Comparison of ENCODE assay signal across 11 mouse cellular contexts in the genomic region with DNA sequence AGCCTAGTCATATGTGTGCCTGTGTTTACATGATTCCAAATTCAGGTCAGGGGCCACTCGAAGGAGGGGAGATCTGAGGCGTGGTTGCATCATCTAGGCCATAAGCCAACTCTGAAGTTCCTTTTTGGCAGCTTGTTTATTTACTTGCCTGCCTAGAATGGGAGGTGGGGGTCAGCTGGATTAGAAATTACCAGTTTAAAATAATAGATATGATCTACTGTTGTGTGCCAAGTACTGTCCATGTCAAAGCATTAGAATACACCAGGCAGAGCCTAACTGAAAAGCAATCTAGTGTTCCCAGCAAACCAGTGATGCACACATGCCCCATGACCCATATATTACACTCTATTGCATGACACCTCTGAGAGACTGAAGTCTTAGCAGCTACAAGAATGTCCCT. TPM values are rescaled to one million over a fixed set of nuclear protein-coding genes. Genes with fewer than 3 reads are reported as not detected.
DNase-seq lines count a peak whose midpoint lies in the region; TF ChIP-seq lines count a peak whose summit lies in the region.
"Had no signal": no experiment of that assay in that cellular context is flagged by ENCODE, and none has a peak within 500 bp of the region (broad histone marks: within the 10 kb centered on the region; RNA-seq: fewer than 3 reads in every experiment).

No protein-coding gene starts in this region.

- H3K4me3 ChIP-seq in lung, adult 2 months (replicated peaks; ENCODE audit: extremely low read depth, low read depth, low read length) = no peak overlapping the region
- H3K4me3 ChIP-seq in limb, embryonic 10.5 days = no peak overlapping the region
- H3K4me3 ChIP-seq: embryonic facial prominence, embryonic 12.5 days; liver, embryonic 15.5 days had no signal

- no peak for TF ChIP-seq POLR2A in lung, adult 2 months (IDR thresholded peaks at IDR 0.05; ENCODE audit: borderline replicate concordance, extremely low read depth, low read depth, low read length)

- TF ChIP-seq CTCF in lung, adult 2 months (IDR thresholded peaks at IDR 0.05; ENCODE audit: insufficient read depth, low read length) = no peak

- peaks cover 26% of the 10 kb centered on the region for H3K36me3 ChIP-seq in limb, embryonic 10.5 days

- no peaks in the 10 kb centered on the region for H3K27me3 ChIP-seq in limb, embryonic 10.5 days (ENCODE audit: low read depth, poor library complexity, severe bottlenecking)
- H3K27me3 ChIP-seq: embryonic facial prominence, embryonic 12.5 days; liver, embryonic 15.5 days had no signal

- WGBS in lung, adult 2 months = 5% methylated on average over 2 of the region's 2 CpGs
- WGBS in limb, embryonic 10.5 days = 88% methylated on average over 2 of the region's 2 CpGs

- H3K9me3 ChIP-seq in limb, embryonic 10.5 days (replicated peaks) = no peaks in the 10 kb centered on the region
- H3K9me3 ChIP-seq: embryonic facial prominence, embryonic 12.5 days; liver, embryonic 15.5 days had no signal

- peaks cover 63% of the 10 kb centered on the region for H3K4me1 ChIP-seq in lung, adult 2 months (ENCODE audit: control insufficient read depth, insufficient read depth, low read length)
- no peaks in the 10 kb centered on the region for H3K4me1 ChIP-seq in limb, embryonic 10.5 days

- no peak overlapping the region for H3K27ac ChIP-seq in limb, embryonic 10.5 days
- H3K27ac ChIP-seq: embryonic facial prominence, embryonic 12.5 days; liver, embryonic 15.5 days had no signal

- DNase-seq in adrenal gland, postnatal 14 days = peak; percentile 52
- DNase-seq in adrenal gland, postnatal 4 days (ENCODE audit: low spot score in 2 of 2) = no peak
- DNase-seq in urinary bladder, postnatal 14 days (ENCODE audit: low spot score) = peak; percentile 54
- DNase-seq in urinary bladder, postnatal 4 days (ENCODE audit: low spot score in 2 of 2) = no peak
- peak; percentile 65 for DNase-seq in lung, adult 2 months
- no peak for DNase-seq in thymus, postnatal 0 days (ENCODE audit: low spot score)
- DNase-seq in layer of hippocampus, postnatal 14 days (ENCODE audit: low spot score in 2 of 2) = no peak
- DNase-seq in limb, embryonic 10.5 days (ENCODE audit: low spot score) = no peak
- DNase-seq: B cell, adult 2 months had no signal

RNA-seq across cellular contexts. Expression of a gene that starts 17.3 kb away (rescaled TPM):
- 3.6 and 7.8 TPM in 2 replicates for total RNA-seq in adrenal gland, postnatal 14 days (2021)
- 1 to 10 TPM; 3.8 to 6.0 TPM for total RNA-seq in adrenal gland, postnatal 4 days (2021)
- 23.6 and 34.3 TPM in 2 replicates for polyA plus RNA-seq in lung, adult 2 months (2012; rRNA removed)
- polyA plus RNA-seq in thymus, postnatal 0 days (2015; fragmentation: Nextera tagmentation; extraction: Ambion mirVana) = not detected in 2 replicates
- 10 to 100 TPM; 11.4 to 17.0 TPM for total RNA-seq in layer of hippocampus, postnatal 14 days (2021)
- polyA plus RNA-seq in limb, embryonic 10.5 days (2016; fragmentation: Nextera tagmentation; extraction: Ambion mirVana) = 0.15 TPM in 1 of 2 replicates, not detected in the other

RNA-seq across cellular contexts. Expression of a gene that starts 44.5 kb away (rescaled TPM):
- 8.2 and 10.4 TPM in 2 replicates for total RNA-seq in adrenal gland, postnatal 14 days (2021)
- 10 to 100 TPM; 16.3 to 21.8 TPM for total RNA-seq in adrenal gland, postnatal 4 days (2021)
- polyA plus RNA-seq in lung, adult 2 months (2012; rRNA removed) = 21.8 and 22.4 TPM in 2 replicates
- 3.1 TPM in 2 replicates for polyA plus RNA-seq in thymus, postnatal 0 days (2015; fragmentation: Nextera tagmentation; extraction: Ambion mirVana)
- total RNA-seq in layer of hippocampus, postnatal 14 days (2021) = 100 to 1,000 TPM; 122 TPM
- polyA plus RNA-seq in limb, embryonic 10.5 days (2016; fragmentation: Nextera tagmentation; extraction: Ambion mirVana) = 12.5 and 13.4 TPM in 2 replicates

RNA-seq across cellular contexts. Expression of a gene that starts 48.4 kb away (rescaled TPM):
- total RNA-seq in adrenal gland, postnatal 14 days (2021) = 49.5 and 53.0 TPM in 2 replicates
- total RNA-seq in adrenal gland, postnatal 4 days (2021) = 10 to 100 TPM; 79.8 to 87.9 TPM
- 112 TPM in 2 replicates for polyA plus RNA-seq in lung, adult 2 months (2012; rRNA removed)
- 5.8 and 6.7 TPM in 2 replicates for polyA plus RNA-seq in thymus, postnatal 0 days (2015; fragmentation: Nextera tagmentation; extraction: Ambion mirVana)
- total RNA-seq in layer of hippocampus, postnatal 14 days (2021) = 100 to 1,000 TPM; 164 to 177 TPM
- polyA plus RNA-seq in limb, embryonic 10.5 days (2016; fragmentation: Nextera tagmentation; extraction: Ambion mirVana) = 13.6 and 14.8 TPM in 2 replicates

Comparison
In these comparisons a context has a peak if more than half of its experiments do, and no peak if none do; other contexts are left out.
1. DNase-seq: peak in adrenal gland, postnatal 14 days (single experiment), urinary bladder, postnatal 14 days (single experiment) and lung, adult 2 months (single experiment); none in adrenal gland, postnatal 4 days (0 of 2), urinary bladder, postnatal 4 days (0 of 2), thymus, postnatal 0 days (single experiment), layer of hippocampus, postnatal 14 days (0 of 2) and limb, embryonic 10.5 days (single experiment).
2. RNA of a gene that starts 44.5 kb away (total RNA-seq): 122 TPM in layer of hippocampus, postnatal 14 days; 16.3 to 21.8 TPM in adrenal gland, postnatal 4 days and 8.2 to 10.4 TPM in adrenal gland, postnatal 14 days; every median in the first group is over 4 times any median in the second.